Mouse (Mus musculus) midbrain, postnatal 0 days (tissue): ENCODE measurements at regions not wholly inside any gene's neighbourhood (a gene's known extent, or its start where the extent isn't known, plus 50 kb on each side); places are given as distances from the start of the nearest gene placed in this dataset.

Experiments used
- ATAC-seq: fragments of 200-750 bp; cut with Nextera tagmentation; 2 replicates; pipeline ENCODE4 v1.8.0; 2017; ENCODE audit warnings: moderate number of reproducible peaks, mild to moderate bottlenecking, moderate TSS enrichment, moderate library complexity; ENCODE audit not compliant: low FRiP score
- DNase-seq: peaks from one replicate; pipeline ENCODE4 v3.0.0-alpha.2; 2015; ENCODE audit warnings: low spot score
- H3K27ac ChIP-seq: fragments of 300-500 bp; sonication (generic); 2 replicates; pipeline ENCODE4 v1.5.1; 2014; ENCODE audit warnings: low read depth, mild to moderate bottlenecking, low read length, mixed read lengths
- H3K27me3 ChIP-seq: fragments of 300-500 bp; sonication (generic); 2 replicates; pipeline ENCODE4 v1.6.1; 2014; ENCODE audit warnings: low read length, control low read depth, mixed read lengths; ENCODE audit not compliant: insufficient read depth
- H3K36me3 ChIP-seq: fragments of 300-500 bp; sonication (generic); 2 replicates; pipeline ENCODE4 v1.6.1; 2014; ENCODE audit warnings: low read length, control low read depth, mixed read lengths; ENCODE audit not compliant: insufficient read depth
- H3K4me1 ChIP-seq: fragments of 300-500 bp; sonication (generic); 2 replicates; pipeline ENCODE4 v1.6.1; 2014; ENCODE audit warnings: mild to moderate bottlenecking, control low read depth, antibody characterized with exemption, low read length, mixed read lengths; ENCODE audit not compliant: insufficient read depth
- H3K4me2 ChIP-seq: fragments of 300-500 bp; sonication (generic); 2 replicates; pipeline ENCODE4 v1.6.1; 2014; ENCODE audit warnings: low read depth, mild to moderate bottlenecking, low read length, mixed read lengths; ENCODE audit not compliant: poor library complexity, severe bottlenecking
- H3K4me3 ChIP-seq: fragments of 300-500 bp; sonication (generic); 2 replicates; pipeline ENCODE4 v1.5.1; 2014; ENCODE audit warnings: low read depth, mild to moderate bottlenecking, low read length, moderate library complexity
- H3K9ac ChIP-seq: fragments of 300-500 bp; sonication (generic); replicated peaks from 2 replicates; pipeline ENCODE4 v1.6.1; 2014; ENCODE audit warnings: mild to moderate bottlenecking, low read length, moderate library complexity, mixed read lengths; ENCODE audit not compliant: poor library complexity, severe bottlenecking
- H3K9me3 ChIP-seq: fragments of 300-500 bp; sonication (generic); 2 replicates; pipeline ENCODE4 v1.6.1; 2016; ENCODE audit warnings: low read length, control low read depth
- CTCF ChIP-seq: IDR thresholded peaks from 2 replicates; pipeline ENCODE4 v1.5.1; 2016; ENCODE audit warnings: antibody characterized with exemption, mild to moderate bottlenecking
- WGBS: fragments of 180-500 bp; shearing (Covaris S2); extraction: QIAGEN DNeasy Blood & Tissue Kit; methylation state at CpG from one replicate; pipeline ENCODE4 v1.1.7; 2014; 5-methylcytosine and 5-hydroxymethylcytosine counted together

DNA sequence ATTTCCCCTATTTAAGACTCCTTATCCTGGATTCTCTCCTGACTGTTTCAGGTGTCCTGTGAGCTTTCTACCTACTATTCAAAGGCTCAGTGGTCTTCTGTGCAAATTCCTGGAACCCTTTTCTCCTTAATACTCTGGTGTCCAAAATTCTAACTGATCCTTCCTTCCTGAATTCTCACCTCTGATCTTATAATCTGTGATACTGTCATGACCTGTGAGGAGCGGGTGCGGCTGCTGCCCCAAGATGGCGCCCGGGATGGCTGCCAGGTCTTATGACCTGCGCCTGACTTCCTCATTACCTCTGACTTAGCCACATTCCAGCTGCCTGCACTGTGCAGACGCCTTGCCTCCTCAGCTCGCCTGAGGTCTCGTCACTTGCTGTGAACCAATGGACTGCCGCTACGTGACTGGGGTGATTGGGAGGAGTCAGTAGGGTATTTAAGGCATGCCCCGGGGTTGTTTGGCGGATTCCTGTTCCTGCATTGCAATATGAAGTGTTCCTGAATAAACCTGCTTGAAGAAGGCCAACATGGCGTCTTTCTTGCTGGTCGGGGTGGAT, 131.2 kb downstream of the Ptbp2 start:
- no peak for ATAC-seq
- DNase-seq, result no peak
- H3K4me1 ChIP-seq, result no peaks in the 10 kb centered on the region
- no peaks in the 10 kb centered on the region for H3K36me3 ChIP-seq
- no peaks in the 10 kb centered on the region for H3K27me3 ChIP-seq
- no peak overlapping the region for H3K9ac ChIP-seq
- WGBS, result 93% methylated on average over 14 of the region's 14 CpGs
- H3K27ac ChIP-seq, result no peak overlapping the region
- H3K9me3 ChIP-seq, result no peaks in the 10 kb centered on the region
- no peak for TF ChIP-seq CTCF
- H3K4me2 ChIP-seq, result no peak overlapping the region
- H3K4me3 ChIP-seq, result no peak overlapping the region

DNA sequence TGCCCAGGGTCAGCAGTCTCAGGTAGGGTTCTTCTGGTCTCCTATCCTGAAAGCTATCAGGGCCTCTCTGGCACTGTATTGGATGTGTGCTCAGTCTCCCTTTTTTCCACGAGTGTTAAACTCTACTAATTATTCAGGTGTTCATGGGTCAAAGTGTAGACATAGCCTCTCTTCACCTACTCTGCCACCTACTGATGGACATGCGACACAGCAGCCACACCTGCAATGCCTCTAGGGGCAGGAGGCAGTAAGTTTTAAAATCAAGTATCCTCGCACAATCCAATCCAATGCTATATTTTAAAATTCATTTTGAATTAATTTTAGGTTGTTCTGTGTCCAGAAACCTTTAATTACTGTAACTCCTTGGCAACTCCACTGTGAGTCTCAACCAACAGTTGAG, 145.6 kb downstream of the Ptbp2 start:
- no peaks in the 10 kb centered on the region for H3K36me3 ChIP-seq
- H3K4me2 ChIP-seq, result no peak overlapping the region
- no peak overlapping the region for H3K4me3 ChIP-seq
- no peak overlapping the region for H3K27ac ChIP-seq
- 56% methylated on average over 3 of the region's 3 CpGs for WGBS
- H3K27me3 ChIP-seq, result no peaks in the 10 kb centered on the region
- H3K9me3 ChIP-seq, result no peaks in the 10 kb centered on the region
- 0 out of 2 replicates have a peak, but pooled peaks have one; percentile 8 for TF ChIP-seq CTCF
- DNase-seq (no peak), ATAC-seq (no peak)
- H3K4me1 ChIP-seq, result no peaks in the 10 kb centered on the region
- H3K9ac ChIP-seq, result no peak overlapping the region

DNA sequence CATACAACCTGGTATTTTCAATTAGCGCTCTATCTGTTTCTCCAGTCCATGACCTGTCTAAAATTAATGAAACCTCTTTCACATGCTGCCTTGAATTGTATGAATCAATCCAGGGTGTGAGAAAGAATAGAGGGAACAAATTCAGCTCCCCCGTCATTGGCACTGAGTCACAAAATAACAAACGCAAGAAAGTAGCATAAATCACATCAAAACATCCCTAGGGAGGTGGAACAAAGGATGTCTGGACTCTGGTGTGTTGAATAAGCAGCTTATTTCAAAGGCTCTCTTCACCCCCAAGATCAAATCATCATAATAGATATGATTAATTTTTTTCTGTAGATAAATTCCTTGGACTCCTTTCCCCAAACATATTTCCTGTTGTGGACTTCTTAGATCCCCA, 148.6 kb downstream of the Ptbp2 start:
- Histone ChIP-seq H3K9ac (no peak overlapping the region), H3K27me3 (no peaks in the 10 kb centered on the region), H3K36me3 (no peaks in the 10 kb centered on the region), H3K4me2 (no peak overlapping the region), H3K9me3 (no peaks in the 10 kb centered on the region), H3K4me3 (no peak overlapping the region), H3K27ac (no peak overlapping the region), H3K4me1 (no peaks in the 10 kb centered on the region)
- DNase-seq (no peak), ATAC-seq (no peak)
- 40% methylated on average over 3 of the region's 3 CpGs for WGBS
- TF ChIP-seq CTCF, result no peak

DNA sequence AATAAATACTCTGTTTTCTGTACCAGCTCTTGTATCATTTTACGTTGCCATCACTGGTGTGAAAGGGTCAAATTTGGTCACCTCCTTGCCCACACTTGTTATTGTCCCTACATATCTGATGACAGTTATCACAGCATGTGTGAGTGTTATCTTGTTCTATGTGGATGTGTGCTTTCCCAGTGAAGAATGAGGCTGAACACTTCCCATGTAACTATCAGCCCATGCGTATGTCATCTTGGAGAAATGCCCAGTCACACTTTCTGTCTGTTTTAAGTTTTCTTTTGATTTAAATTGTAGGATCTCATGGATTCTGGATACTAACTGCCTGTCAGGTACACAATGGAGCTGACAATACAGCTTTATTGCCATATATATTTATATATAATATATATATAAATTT, 150.8 kb downstream of the Ptbp2 start:
- Histone ChIP-seq H3K9me3 (no peaks in the 10 kb centered on the region), H3K27ac (no peak overlapping the region), H3K36me3 (no peaks in the 10 kb centered on the region), H3K4me1 (no peaks in the 10 kb centered on the region), H3K4me2 (no peak overlapping the region), H3K9ac (no peak overlapping the region), H3K27me3 (no peaks in the 10 kb centered on the region), H3K4me3 (no peak overlapping the region)
- 91% methylated on average over 2 of the region's 2 CpGs for WGBS
- TF ChIP-seq CTCF, result no peak
- DNase-seq (no peak), ATAC-seq (no peak)

DNA sequence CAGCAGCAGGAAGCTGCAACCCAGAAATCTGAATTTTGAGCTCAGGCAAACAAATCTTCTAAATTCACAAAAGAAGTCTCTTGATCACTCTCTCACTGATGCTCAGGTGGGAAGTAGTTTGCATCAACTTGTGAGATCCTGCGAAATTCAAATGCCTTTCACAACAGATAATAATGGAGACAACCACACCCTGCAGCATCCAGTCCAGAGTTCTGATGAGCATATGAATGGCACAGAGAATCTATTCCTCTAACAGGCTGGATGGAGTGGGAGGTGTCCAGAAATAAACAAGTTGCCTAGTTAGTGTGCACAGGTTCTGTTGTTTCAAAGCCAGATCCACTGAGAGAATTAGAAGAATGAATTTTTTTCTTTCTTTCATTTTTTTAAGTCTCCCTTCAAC, 178.2 kb downstream of the Ptbp2 start:
- DNase-seq (no peak), ATAC-seq (no peak)
- Histone ChIP-seq H3K4me2 (no peak overlapping the region), H3K36me3 (no peaks in the 10 kb centered on the region), H3K9me3 (no peaks in the 10 kb centered on the region), H3K27me3 (no peaks in the 10 kb centered on the region), H3K4me3 (no peak overlapping the region), H3K27ac (no peak overlapping the region), H3K4me1 (no peaks in the 10 kb centered on the region), H3K9ac (no peak overlapping the region)
- 95% methylated on average over 1 of the region's 1 CpGs for WGBS
- TF ChIP-seq CTCF, result no peak

DNA sequence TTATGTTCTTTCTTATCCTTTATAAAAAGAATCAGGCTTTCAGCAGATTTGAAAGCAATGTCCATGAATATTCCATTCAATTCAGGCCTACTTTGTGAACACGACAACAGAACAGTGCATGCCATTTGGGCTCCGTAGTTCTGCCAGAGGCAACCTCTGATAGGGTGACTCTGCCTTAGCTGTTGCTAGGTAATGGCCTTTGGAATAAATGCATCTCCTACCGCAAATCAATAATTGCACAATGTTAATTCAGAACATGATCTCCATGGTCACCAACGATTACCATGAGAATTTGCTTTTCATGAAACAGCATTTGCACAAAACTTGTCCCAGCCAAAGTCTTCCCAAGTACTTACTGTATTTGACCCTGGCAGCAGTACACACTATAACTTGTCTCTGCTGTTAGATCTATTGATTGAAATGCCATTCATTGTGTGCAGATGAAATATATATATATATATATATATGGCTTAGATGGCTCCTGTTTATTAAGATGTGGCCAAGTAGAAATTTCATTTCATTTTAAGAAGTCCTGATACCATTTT, 195.3 kb downstream of the Ptbp2 start:
- TF ChIP-seq CTCF, result no peak
- Histone ChIP-seq H3K9ac (no peak overlapping the region), H3K4me3 (no peak overlapping the region), H3K27me3 (no peaks in the 10 kb centered on the region), H3K4me1 (no peaks in the 10 kb centered on the region), H3K4me2 (no peak overlapping the region), H3K9me3 (no peaks in the 10 kb centered on the region), H3K27ac (no peak overlapping the region), H3K36me3 (no peaks in the 10 kb centered on the region)
- WGBS, result 24% methylated on average over 4 of the region's 4 CpGs
- DNase-seq (peak; percentile 40), ATAC-seq (no peak)
